Mouse (Mus musculus) erythroid progenitor cell, adult 5-6 weeks (primary cell): ENCODE measurements around the gene Nob1. TPM values are rescaled to one million over a fixed set of nuclear protein-coding genes. Genes with fewer than 3 reads are reported as not detected.

Experiments used
- ATAC-seq: replicated peaks from 2 replicates; pipeline ENCODE4 v1.8.0; 2016; ENCODE audit warnings: moderate number of reproducible peaks, mild to moderate bottlenecking, moderate TSS enrichment, inconsistent platforms; ENCODE audit not compliant: poor library complexity, low FRiP score, severe bottlenecking
- total RNA-seq, 2 experiments: library from RNA; stranded (forward) in 1 of 2; stranded (reverse) in 1 of 2; fragments of 150-400 nt in 1 of 2; fragments of 186-747, 209-891 nt in 1 of 2; gene quantifications; 2 replicates each; pipeline versions ENCODE4 v1.2.3 to v1.2.4; 2015 to 2017; ENCODE audit warnings: low replicate concordance in 2 of 2

Gene Nob1
- 6.5 and 10.9 TPM in 2 replicates for total RNA-seq (2015; ENCODE audit: low replicate concordance)
- 5.5 and 6.0 TPM in 2 replicates for total RNA-seq (2017; ENCODE audit: low replicate concordance)

- ATAC-seq, result peak; percentile 98
Observed at GRCm38 (mm10) chr8:107424597-107425229, at the start of gene Nob1. Gene Nob1 (minus strand): TSS chr8:107425051.

GRCm38 (mm10) chr8:107473369-107473768 is 48.5 kb upstream of the Nob1 start:
- 0 out of 2 replicates have a peak, but pooled peaks have one; percentile 28 for ATAC-seq

GRCm38 (mm10) chr8:107472403-107473100 is 47.7 kb upstream of the Nob1 start:
- no peak for ATAC-seq

- ATAC-seq, result no peak
Observed at GRCm38 (mm10) chr8:107470302-107470701, 45.5 kb upstream of the Nob1 start.

GRCm38 (mm10) chr8:107468811-107469302 is 44.0 kb upstream of the Nob1 start:
- no peak for ATAC-seq

- ATAC-seq, result no peak
Observed at GRCm38 (mm10) chr8:107466642-107467041, 41.8 kb upstream of the Nob1 start.

GRCm38 (mm10) chr8:107465332-107465990 is 40.6 kb upstream of the Nob1 start:
- ATAC-seq, result no peak

- ATAC-seq, result no peak
Observed at GRCm38 (mm10) chr8:107462423-107462822, 37.6 kb upstream of the Nob1 start.

- ATAC-seq, result no peak
Observed at GRCm38 (mm10) chr8:107458281-107458680, 33.4 kb upstream of the Nob1 start.

GRCm38 (mm10) chr8:107457725-107458124 is 32.9 kb upstream of the Nob1 start:
- no peak for ATAC-seq

- peak; percentile 51 for ATAC-seq
Observed at GRCm38 (mm10) chr8:107455268-107455667, 30.4 kb upstream of the Nob1 start.

GRCm38 (mm10) chr8:107453386-107453785 is 28.5 kb upstream of the Nob1 start:
- no peak for ATAC-seq

- ATAC-seq, result no peak
Observed at GRCm38 (mm10) chr8:107451414-107452066, 26.7 kb upstream of the Nob1 start.

GRCm38 (mm10) chr8:107449655-107450054 is 24.8 kb upstream of the Nob1 start:
- no peak for ATAC-seq

GRCm38 (mm10) chr8:107449130-107449529 is 24.3 kb upstream of the Nob1 start:
- no peak for ATAC-seq

- peak; percentile 64; the same call in 1 of the 2 replicates for ATAC-seq
Observed at GRCm38 (mm10) chr8:107448382-107448889, 23.6 kb upstream of the Nob1 start.

GRCm38 (mm10) chr8:107447713-107448112 is 22.9 kb upstream of the Nob1 start:
- ATAC-seq, result no peak

- no peak for ATAC-seq
Observed at GRCm38 (mm10) chr8:107444626-107445025, 19.8 kb upstream of the Nob1 start.

GRCm38 (mm10) chr8:107439880-107440625 is 15.2 kb upstream of the Nob1 start:
- peak; percentile 55 for ATAC-seq
